Mouse (Mus musculus): ENCODE results near the gene Xndc1.

GRCm38 (mm10) chr7:102106700-102107141, 41.4 kb downstream of the Xndc1 start:
- TF ChIP-seq CTCF (IDR thresholded peaks at IDR 0.05; ENCODE audit: low read depth) (peak; percentile 42), EP300 (optimal IDR thresholded peaks at IDR 0.05) (no peak)
